In the genomic region with DNA sequence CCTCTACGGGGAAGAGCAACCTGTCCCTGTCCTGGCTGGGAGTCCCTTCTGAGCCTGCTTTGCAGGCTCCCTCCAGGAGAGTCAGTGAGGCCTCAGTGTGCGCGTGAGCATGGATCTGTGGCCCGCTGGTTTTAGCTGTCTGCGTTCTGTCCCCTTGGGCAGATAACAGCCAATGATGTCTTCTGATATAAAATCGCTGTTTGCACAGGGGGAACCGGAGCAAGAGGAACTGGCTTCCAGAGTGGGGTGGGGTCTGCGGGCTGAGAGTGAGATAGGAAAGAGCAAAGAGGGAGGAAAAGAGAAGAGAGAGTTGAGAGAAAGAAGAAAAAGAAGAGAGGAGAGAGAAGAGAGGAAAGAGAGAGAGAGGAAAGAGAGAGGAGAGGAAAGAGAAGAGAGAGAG, we compare ENCODE assay signal across 8 mouse cellular contexts. TPM values are rescaled to one million over a fixed set of nuclear protein-coding genes. Genes with fewer than 3 reads are reported as not detected.
A peak's percentile ranks its signal among the peaks of the same experiment; 100 is the strongest.
DNase-seq lines count a peak whose midpoint lies in the region; ATAC-seq and TF ChIP-seq lines count a peak whose summit lies in the region.

No protein-coding gene starts in this region.

- no peak for TF ChIP-seq CTCF in lung, adult 2 months (IDR thresholded peaks at IDR 0.05; ENCODE audit: insufficient read depth, low read length)

- peak overlapping the region; percentile 81 for H3K9ac ChIP-seq in hindbrain, embryonic 11.5 days (ENCODE audit: low read depth, low read length)

- H3K36me3 ChIP-seq in hindbrain, embryonic 11.5 days (ENCODE audit: control insufficient read depth, insufficient read depth, low read length), result peaks cover 10% of the 10 kb centered on the region
- H3K36me3 ChIP-seq in midbrain, embryonic 10.5 days, result peaks cover 26% of the 10 kb centered on the region

- peak overlapping the region; percentile 99 for H3K4me3 ChIP-seq in lung, adult 2 months (replicated peaks; ENCODE audit: extremely low read depth, low read depth, low read length)
- peak overlapping the region; percentile 82 for H3K4me3 ChIP-seq in hindbrain, embryonic 11.5 days (ENCODE audit: low read depth, low read length)
- peak overlapping the region; percentile 94 for H3K4me3 ChIP-seq in midbrain, embryonic 10.5 days

- WGBS in lung, adult 2 months, result 20% methylated on average over 8 of the region's 8 CpGs
- 29% methylated on average over 8 of the region's 8 CpGs for WGBS in hindbrain, embryonic 11.5 days
- 25% methylated on average over 8 of the region's 8 CpGs for WGBS in midbrain, embryonic 10.5 days

- DNase-seq in lung, adult 2 months, result no peak
- no peak for DNase-seq in lung, postnatal 14 days
- peak; percentile 32 for DNase-seq in cerebellum, adult 11-12 months
- no peak for DNase-seq in hindbrain, embryonic 11.5 days (ENCODE audit: low spot score)
- DNase-seq in midbrain, embryonic 10.5 days (ENCODE audit: low spot score), result no peak
- no peak for DNase-seq in gastrocnemius, postnatal 25 days
- DNase-seq in adrenal gland, postnatal 14 days, result no peak
- no peak for DNase-seq in layer of hippocampus, postnatal 36 days

- no peak for TF ChIP-seq POLR2A in lung, adult 2 months (IDR thresholded peaks at IDR 0.05; ENCODE audit: borderline replicate concordance, extremely low read depth, low read depth, low read length)

- no peaks in the 10 kb centered on the region for H3K4me1 ChIP-seq in lung, adult 2 months (ENCODE audit: control insufficient read depth, insufficient read depth, low read length)
- no peaks in the 10 kb centered on the region; the same call in none of the 2 replicates for H3K4me1 ChIP-seq in hindbrain, embryonic 11.5 days (replicated peaks; ENCODE audit: control insufficient read depth, insufficient read depth, low read length)
- H3K4me1 ChIP-seq in midbrain, embryonic 10.5 days, result peaks cover 23% of the 10 kb centered on the region

- no peaks in the 10 kb centered on the region for H3K27me3 ChIP-seq in hindbrain, embryonic 11.5 days (ENCODE audit: control insufficient read depth, insufficient read depth, low read length)
- 0 out of 2 replicates have a peak, but pooled peaks cover 4% of the 10 kb centered on the region for H3K27me3 ChIP-seq in midbrain, embryonic 10.5 days (ENCODE audit: low read depth, poor library complexity, severe bottlenecking)

- H3K27ac ChIP-seq in hindbrain, embryonic 11.5 days (ENCODE audit: low read depth, low read length), result no peak overlapping the region
- peak overlapping the region; percentile 87 for H3K27ac ChIP-seq in midbrain, embryonic 10.5 days (replicated peaks)

- no peaks in the 10 kb centered on the region for H3K9me3 ChIP-seq in hindbrain, embryonic 11.5 days (ENCODE audit: control insufficient read depth, low read length)
- H3K9me3 ChIP-seq in midbrain, embryonic 10.5 days (replicated peaks), result peaks cover 9% of the 10 kb centered on the region

- no peak; the same call in 1 of the 2 replicates for ATAC-seq in hindbrain, embryonic 11.5 days (ENCODE audit: low FRiP score)

- peak overlapping the region; percentile 96 for H3K4me2 ChIP-seq in hindbrain, embryonic 11.5 days (replicated peaks; ENCODE audit: low read depth, low read length)

RNA-seq across cellular contexts. Expression of a gene that starts 0.4 kb away (rescaled TPM):
- polyA plus RNA-seq in lung, adult 2 months (2012; rRNA removed), result 17.0 and 24.5 TPM in 2 replicates
- 57.8 and 62.7 TPM in 2 replicates for polyA plus RNA-seq in hindbrain, embryonic 11.5 days (2014; fragmentation: Nextera tagmentation; extraction: Ambion mirVana)
- polyA plus RNA-seq in midbrain, embryonic 10.5 days (2016; fragmentation: Nextera tagmentation; extraction: Ambion mirVana), result 56.1 and 62.9 TPM in 2 replicates
- total RNA-seq in gastrocnemius, postnatal 25 days (2021), result 10 to 100 TPM in 1 of 2 experiments, 1 to 10 TPM in 1; 9.3 to 12.2 TPM
- total RNA-seq in adrenal gland, postnatal 14 days (2021), result 45.4 and 48.0 TPM in 2 replicates
- total RNA-seq in layer of hippocampus, postnatal 36 days (2021), result 10 to 100 TPM; 27.5 to 29.9 TPM

RNA-seq across cellular contexts. Expression of a gene that starts 28.7 kb away (rescaled TPM):
- 57.5 and 84.1 TPM in 2 replicates for polyA plus RNA-seq in lung, adult 2 months (2012; rRNA removed)
- 56.9 and 61.9 TPM in 2 replicates for polyA plus RNA-seq in hindbrain, embryonic 11.5 days (2014; fragmentation: Nextera tagmentation; extraction: Ambion mirVana)
- 48.9 and 56.6 TPM in 2 replicates for polyA plus RNA-seq in midbrain, embryonic 10.5 days (2016; fragmentation: Nextera tagmentation; extraction: Ambion mirVana)
- total RNA-seq in gastrocnemius, postnatal 25 days (2021), result 10 to 100 TPM; 34.6 to 38.6 TPM
- total RNA-seq in adrenal gland, postnatal 14 days (2021), result 121 and 133 TPM in 2 replicates
- 100 to 1,000 TPM; 112 to 119 TPM for total RNA-seq in layer of hippocampus, postnatal 36 days (2021)

RNA-seq across cellular contexts. Expression of a gene that starts 43.6 kb away (rescaled TPM):
- polyA plus RNA-seq in lung, adult 2 months (2012; rRNA removed), result 1.8 TPM in 2 replicates
- 3.8 and 3.9 TPM in 2 replicates for polyA plus RNA-seq in hindbrain, embryonic 11.5 days (2014; fragmentation: Nextera tagmentation; extraction: Ambion mirVana)
- polyA plus RNA-seq in midbrain, embryonic 10.5 days (2016; fragmentation: Nextera tagmentation; extraction: Ambion mirVana), result 2.1 and 2.9 TPM in 2 replicates
- under 1 TPM; 0.41 to 0.88 TPM for total RNA-seq in gastrocnemius, postnatal 25 days (2021)
- total RNA-seq in adrenal gland, postnatal 14 days (2021), result 2.4 and 3.1 TPM in 2 replicates
- 10 to 100 TPM; 50.4 to 52.7 TPM for total RNA-seq in layer of hippocampus, postnatal 36 days (2021)

RNA-seq across cellular contexts. Expression of a gene that starts 58.4 kb away (rescaled TPM):
- polyA plus RNA-seq in lung, adult 2 months (2012; rRNA removed), result 96.6 and 108 TPM in 2 replicates
- polyA plus RNA-seq in hindbrain, embryonic 11.5 days (2014; fragmentation: Nextera tagmentation; extraction: Ambion mirVana), result 124 and 159 TPM in 2 replicates
- polyA plus RNA-seq in midbrain, embryonic 10.5 days (2016; fragmentation: Nextera tagmentation; extraction: Ambion mirVana), result 128 and 134 TPM in 2 replicates
- total RNA-seq in gastrocnemius, postnatal 25 days (2021), result 10 to 100 TPM; 41.1 to 42.4 TPM
- total RNA-seq in adrenal gland, postnatal 14 days (2021), result 103 and 113 TPM in 2 replicates
- 100 to 1,000 TPM; 148 to 155 TPM for total RNA-seq in layer of hippocampus, postnatal 36 days (2021)

Comparison
In these comparisons a context has a peak if more than half of its experiments do, and no peak if none do; other contexts are left out.
1. RNA of a gene that starts 43.6 kb away (total RNA-seq): 50.4 to 52.7 TPM in layer of hippocampus, postnatal 36 days; 2.4 to 3.1 TPM in adrenal gland, postnatal 14 days and 0.41 to 0.88 TPM in gastrocnemius, postnatal 25 days; every median in the first group is over 10 times any median in the second.
2. Peak in every context shown above with its lines, with median percentiles within 50 percentile points of each other: H3K4me3 ChIP-seq.